Mouse (Mus musculus) heart, postnatal 0 days (tissue): ENCODE results near the gene Cyb5r1. TPM values are rescaled to one million over a fixed set of nuclear protein-coding genes. Genes with fewer than 3 reads are reported as not detected.

Experiments used
- ATAC-seq: fragments of 200-750 bp; cut with Nextera tagmentation; 2 replicates; pipeline ENCODE4 v1.8.0; 2017; ENCODE audit warnings: low read depth, moderate number of reproducible peaks, moderate library complexity; ENCODE audit not compliant: insufficient read depth
- DNase-seq: peaks from one replicate; pipeline ENCODE4 v3.0.0-alpha.2; 2016; ENCODE audit warnings: low spot score
- H3K27ac ChIP-seq: fragments of 300-500 bp; sonication (generic); 2 replicates; pipeline ENCODE4 v1.5.1; 2014; ENCODE audit warnings: low read depth, mild to moderate bottlenecking
- H3K27me3 ChIP-seq: fragments of 300-500 bp; sonication (generic); 2 replicates; pipeline ENCODE4 v1.6.1; 2014; ENCODE audit warnings: low read length, mixed read lengths; ENCODE audit not compliant: control insufficient read depth, insufficient read depth
- H3K36me3 ChIP-seq: fragments of 300-500 bp; sonication (generic); replicated peaks from 2 replicates; pipeline ENCODE4 v1.6.1; 2014; ENCODE audit warnings: low read length, mixed read lengths; ENCODE audit not compliant: control insufficient read depth, insufficient read depth
- H3K4me1 ChIP-seq: fragments of 300-500 bp; sonication (generic); 2 replicates; pipeline ENCODE4 v1.6.1; 2014; ENCODE audit warnings: antibody characterized with exemption; ENCODE audit not compliant: control insufficient read depth, insufficient read depth
- H3K4me2 ChIP-seq: fragments of 300-500 bp; sonication (generic); 2 replicates; pipeline ENCODE4 v1.6.1; 2014; ENCODE audit warnings: low read depth, mild to moderate bottlenecking, low read length, moderate library complexity
- H3K4me3 ChIP-seq: fragments of 300-500 bp; sonication (generic); 2 replicates; pipeline ENCODE4 v1.5.1; 2014; ENCODE audit warnings: low read depth, low read length
- H3K9ac ChIP-seq: fragments of 300-500 bp; sonication (generic); replicated peaks from 2 replicates; pipeline ENCODE4 v1.6.1; 2014; ENCODE audit warnings: low read depth, low read length, mixed read lengths
- H3K9me3 ChIP-seq: fragments of 300-500 bp; sonication (generic); replicated peaks from 2 replicates; pipeline ENCODE4 v1.6.1; 2016; ENCODE audit warnings: low read length; ENCODE audit not compliant: control insufficient read depth
- CTCF ChIP-seq: IDR thresholded peaks from 2 replicates; pipeline ENCODE4 v1.5.1; 2016; ENCODE audit warnings: antibody characterized with exemption, control low read depth, low read depth
- EP300 ChIP-seq: IDR thresholded peaks from 2 replicates; pipeline ENCODE4 v1.6.1; 2016; ENCODE audit warnings: antibody characterized with exemption, low read depth
- WGBS: fragments of 180-500 bp; shearing (Covaris S2); extraction: QIAGEN DNeasy Blood & Tissue Kit; methylation state at CpG from one replicate; pipeline ENCODE4 v1.1.7; 2014; 5-methylcytosine and 5-hydroxymethylcytosine counted together
- polyA plus RNA-seq: library from polyadenylated mRNA; unstranded; fragments of >200 nt; fragmentation: Nextera tagmentation; extraction: Ambion mirVana; gene quantifications from 2 replicates; pipeline ENCODE4 v1.2.1, GENCODE M21; 2015
- total RNA-seq: library from RNA; depleted of rRNA; stranded (reverse); fragments of >200 nt; gene quantifications from 2 replicates; pipeline ENCODE4 v1.2.3, GENCODE M21; 2014; ENCODE audit warnings: low replicate concordance

Gene Cyb5r1
- total and polyA plus RNA-seq, 2 experiments from 2014 or later: 33.9 to 40.0 TPM

DNA sequence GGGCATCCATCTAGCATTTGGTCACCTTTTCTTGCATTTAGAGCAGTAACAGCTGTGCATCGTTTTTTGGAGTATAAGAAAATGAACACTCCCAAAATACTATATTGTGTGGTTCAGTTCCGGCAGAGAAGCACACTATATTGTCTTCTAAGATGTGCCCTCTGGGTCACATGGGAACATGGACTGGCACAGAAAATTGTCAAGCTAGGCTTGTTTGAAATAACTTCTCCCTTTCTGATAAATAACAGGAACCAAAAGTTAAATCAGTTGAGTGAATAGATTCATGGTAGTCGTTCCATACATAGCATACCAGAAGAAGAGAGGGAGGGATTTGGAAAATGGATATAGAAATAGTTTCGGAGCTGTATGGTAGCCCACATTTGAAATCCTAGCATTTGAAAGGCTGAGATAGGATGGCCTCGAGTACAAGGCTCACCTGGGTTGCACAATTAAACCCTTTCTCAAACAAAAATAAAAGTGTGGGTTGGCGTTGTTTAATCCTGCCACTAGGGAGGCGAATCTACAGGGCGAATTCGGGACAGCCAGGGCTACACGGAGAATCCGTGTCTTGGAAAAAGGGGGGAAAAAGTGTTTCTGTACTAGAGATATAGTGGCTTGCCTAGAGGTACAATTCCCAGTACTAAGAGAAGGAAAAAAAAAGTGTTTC is 9.3 kb downstream of the Cyb5r1 start:
- Histone ChIP-seq H3K4me1 (peaks cover 30% of the 10 kb centered on the region), H3K27ac (peak overlapping the region; percentile 97), H3K9ac (peak overlapping the region; percentile 89), H3K4me3 (peak overlapping the region; percentile 93), H3K9me3 (no peaks in the 10 kb centered on the region), H3K27me3 (no peaks in the 10 kb centered on the region), H3K4me2 (peak overlapping the region; percentile 81), H3K36me3 (peaks cover 29% of the 10 kb centered on the region)
- ATAC-seq (peak; percentile 18; the same call in 1 of the 2 replicates), DNase-seq (no peak)
- WGBS: 13% methylated on average over 11 of the region's 11 CpGs
- TF ChIP-seq EP300: no peak
- TF ChIP-seq CTCF: peak; percentile 27

DNA sequence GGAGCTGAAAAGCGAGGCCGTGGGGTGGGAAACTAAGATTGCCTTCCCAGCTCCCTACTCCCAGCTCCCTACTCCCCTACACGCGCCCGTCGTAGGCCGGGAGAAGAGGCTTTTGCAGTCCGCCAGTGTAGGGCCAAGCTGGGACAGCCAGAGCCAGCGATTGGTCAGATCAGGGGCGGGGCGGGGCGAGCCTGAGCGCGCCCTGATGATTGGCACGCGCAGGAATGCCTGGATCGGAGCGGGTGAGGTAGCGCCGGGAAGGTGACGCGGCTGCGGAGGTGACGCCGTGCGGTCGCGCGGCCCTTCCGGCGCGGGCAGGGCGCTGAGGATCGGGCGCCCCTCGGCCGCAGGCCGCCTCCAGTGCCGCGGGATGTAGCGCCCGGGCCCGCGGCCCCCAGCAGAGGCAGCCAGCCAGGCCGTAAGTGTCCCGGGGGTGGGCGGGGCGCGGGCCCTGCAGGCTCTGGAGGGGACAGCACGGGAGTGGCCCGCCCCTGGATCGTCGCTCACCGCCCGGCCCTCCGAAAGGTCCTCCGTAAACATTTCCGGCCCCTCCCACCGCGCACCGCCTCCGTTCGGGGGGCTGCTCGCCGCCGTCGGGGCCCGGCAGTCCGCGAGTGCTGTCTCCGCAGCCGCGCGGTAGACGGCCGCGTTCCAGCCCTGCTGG is 9.9 kb downstream of the Cyb5r1 start, which contains the start of gene Adipor1:
Gene Adipor1 (plus strand): TSS at position 211 of the 664 bp plus-strand sequence.
- WGBS: under 1% methylated on average over 60 of the region's 77 CpGs
- peak within 1 kb of the TSS; percentile 89 for H3K9ac ChIP-seq
- peaks cover 35% of the 10 kb centered on the region for H3K4me1 ChIP-seq
- no peak; the same call in 1 of the 2 replicates for TF ChIP-seq CTCF
- TF ChIP-seq EP300: no peak
- peak within 1 kb of the TSS; percentile 81 for H3K4me2 ChIP-seq
- H3K36me3 ChIP-seq: peaks cover 22% of the 10 kb centered on the region
- peak within 1 kb of the TSS; percentile 97 for H3K27ac ChIP-seq
- H3K4me3 ChIP-seq: peak within 1 kb of the TSS; percentile 93
- H3K27me3 ChIP-seq: no peaks in the 10 kb centered on the region
- H3K9me3 ChIP-seq: no peaks in the 10 kb centered on the region
- ATAC-seq (peak; percentile 99), DNase-seq (peak; percentile 97)

DNA sequence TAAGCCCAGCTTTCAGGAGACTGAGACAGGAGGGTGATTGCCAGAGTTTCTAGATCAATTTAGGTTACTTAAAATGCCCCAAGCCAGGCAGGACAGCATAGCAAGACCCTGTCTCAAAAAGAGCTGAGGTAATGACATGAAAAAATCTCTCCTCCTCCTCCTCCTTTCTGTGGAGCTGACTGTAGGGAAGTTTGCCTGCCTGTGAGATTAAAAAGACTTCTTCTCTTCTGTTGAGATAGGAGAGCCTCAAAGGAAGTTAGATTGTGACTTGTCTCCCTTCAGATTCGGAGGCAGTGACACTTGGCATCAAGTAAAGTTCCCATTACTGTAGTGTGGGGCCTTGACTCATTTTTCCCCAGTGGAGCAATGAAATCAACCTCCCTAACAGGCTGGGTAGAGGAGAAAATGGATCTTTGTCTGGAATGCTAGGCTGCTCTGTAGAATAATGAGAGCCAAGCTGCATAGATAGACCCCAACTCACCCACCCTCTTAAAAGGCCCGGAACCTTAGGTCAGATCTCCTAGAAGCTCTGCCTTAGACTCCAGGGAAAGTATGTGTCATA is 13.1 kb downstream of the Cyb5r1 start:
- DNase-seq (peak; percentile 39), ATAC-seq (no peak)
- no peak overlapping the region for H3K4me2 ChIP-seq
- H3K27ac ChIP-seq: peak overlapping the region; percentile 71
- TF ChIP-seq EP300 (no peak), CTCF (no peak)
- peaks cover 38% of the 10 kb centered on the region for H3K4me1 ChIP-seq
- H3K4me3 ChIP-seq: no peak overlapping the region
- no peaks in the 10 kb centered on the region for H3K27me3 ChIP-seq
- no peaks in the 10 kb centered on the region for H3K9me3 ChIP-seq
- H3K9ac ChIP-seq: no peak overlapping the region
- 45% methylated on average over 2 of the region's 2 CpGs for WGBS
- H3K36me3 ChIP-seq: peaks cover 15% of the 10 kb centered on the region

DNA sequence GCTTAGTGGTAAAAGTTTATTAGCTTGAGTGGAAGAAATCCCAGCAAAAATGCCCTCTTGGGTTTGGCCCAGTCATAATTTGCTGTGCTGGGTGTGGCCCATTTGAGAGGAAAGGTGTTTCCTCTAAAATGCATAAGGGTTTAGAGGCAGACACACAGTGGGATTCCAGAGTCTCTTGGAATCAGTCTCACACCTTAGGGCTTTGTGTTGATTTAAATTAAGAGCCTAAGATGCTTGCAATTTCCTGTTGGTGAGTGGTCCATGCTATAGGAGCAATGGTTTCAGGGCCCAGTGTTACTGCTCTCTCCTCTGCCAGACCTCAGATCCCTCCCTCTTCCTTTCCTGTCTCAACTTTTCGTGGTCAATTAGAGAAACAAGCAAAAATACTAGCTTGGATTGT is 13.8 kb downstream of the Cyb5r1 start:
- DNase-seq: no peak
- ATAC-seq: no peak
- peaks cover 22% of the 10 kb centered on the region for H3K36me3 ChIP-seq
- TF ChIP-seq EP300 (no peak), CTCF (no peak)
- H3K9me3 ChIP-seq: no peaks in the 10 kb centered on the region
- WGBS: 38% methylated on average over 1 of the region's 1 CpGs
- peak overlapping the region; percentile 71 for H3K27ac ChIP-seq
- peaks cover 38% of the 10 kb centered on the region for H3K4me1 ChIP-seq
- no peak overlapping the region for H3K9ac ChIP-seq
- H3K4me3 ChIP-seq: no peak overlapping the region
- no peaks in the 10 kb centered on the region for H3K27me3 ChIP-seq
- peak overlapping the region; percentile 4; the same call in 1 of the 2 replicates for H3K4me2 ChIP-seq

- TF ChIP-seq EP300 (no peak), CTCF (no peak)
- Histone ChIP-seq H3K9me3 (no peaks in the 10 kb centered on the region), H3K4me2 (peak overlapping the region; percentile 4), H3K4me3 (no peak overlapping the region), H3K27ac (peak overlapping the region; percentile 71), H3K9ac (no peak overlapping the region), H3K4me1 (peaks cover 38% of the 10 kb centered on the region), H3K36me3 (peaks cover 29% of the 10 kb centered on the region), H3K27me3 (no peaks in the 10 kb centered on the region)
- DNase-seq (peak; percentile 57), ATAC-seq (no peak)
- 42% methylated on average over 5 of the region's 5 CpGs for WGBS
These were observed 14.5 kb downstream of the Cyb5r1 start for GRCm38 (mm10) chr1:134419751-134420458.
